Mouse (Mus musculus) bone marrow, adult 2 months (tissue): ENCODE data around the gene Tek.
"Not testable (repeated sequence)": the region's sequence is repeated elsewhere in the genome, so short reads cannot be mapped to it uniquely, and the experiment has no call there.

Source experiments
- CTCF ChIP-seq: fragments of 200-500 bp; IDR thresholded peaks from 2 replicates; pipeline ENCODE4 v1.5.1; 2011; ENCODE audit warnings: low read length, control low read depth; ENCODE audit not compliant: control insufficient read depth, insufficient read depth
- POLR2A ChIP-seq: fragments of 200-500 bp; IDR thresholded peaks from 2 replicates; pipeline ENCODE4 v1.6.1; 2011; ENCODE audit warnings: low read depth, mild to moderate bottlenecking, control low read depth, low read length, borderline replicate concordance; ENCODE audit not compliant: control insufficient read depth

GRCm38 (mm10) chr4:94689804-94690203 lies 49.3 kb upstream of the Tek start:
- not testable (repeated sequence) for TF ChIP-seq CTCF, POLR2A
